Mouse (Mus musculus): ENCODE results near the gene Plpp6.
"Not testable (repeated sequence)": the region's sequence is repeated elsewhere in the genome, so short reads cannot be mapped to it uniquely, and the experiment has no call there.

Plpp6 gene

DNA sequence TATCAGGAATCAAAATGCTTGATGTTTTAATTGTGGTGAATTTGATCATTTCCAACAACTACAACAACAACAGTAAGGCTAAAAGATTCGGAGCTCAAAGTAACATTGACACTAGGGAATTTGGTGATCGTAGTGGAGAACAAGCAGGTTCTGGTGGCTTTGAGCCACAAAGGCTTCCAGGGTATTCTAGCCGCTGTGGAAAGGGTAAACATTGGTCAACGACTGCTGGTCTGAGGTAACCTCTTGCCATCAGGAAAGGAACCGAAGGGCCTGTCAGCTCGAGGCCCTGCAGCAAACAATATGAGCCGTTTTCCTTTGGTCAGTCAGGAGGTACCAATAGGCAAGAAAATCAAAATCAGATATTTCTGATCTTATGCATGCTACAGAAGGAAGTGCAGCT, 18.9 kb downstream of the Plpp6 start:
- DNase-seq (ENCODE audit: low read depth, low spot score) = no peak

DNA sequence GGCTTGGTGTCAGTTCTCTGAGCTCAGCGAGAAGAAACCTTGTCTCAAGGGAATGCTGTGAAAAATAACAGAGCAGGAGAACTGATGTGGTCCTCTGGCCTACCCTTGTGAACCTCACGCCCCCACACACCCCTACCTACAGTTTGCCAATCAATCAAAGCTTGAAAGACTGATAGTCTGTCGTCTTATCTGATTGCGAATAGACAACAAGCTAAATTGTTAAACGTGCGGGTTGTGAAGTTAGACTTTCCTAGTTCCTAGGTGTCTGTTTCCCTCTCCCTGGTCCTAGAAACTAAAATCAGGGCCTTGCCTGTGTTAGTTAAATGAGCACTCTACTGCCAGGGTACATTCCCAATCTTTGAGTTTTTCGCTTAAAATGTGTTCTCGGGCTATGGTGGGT, 25.8 kb downstream of the Plpp6 start:
- DNase-seq (ENCODE audit: low read depth, low spot score) = no peak

DNA sequence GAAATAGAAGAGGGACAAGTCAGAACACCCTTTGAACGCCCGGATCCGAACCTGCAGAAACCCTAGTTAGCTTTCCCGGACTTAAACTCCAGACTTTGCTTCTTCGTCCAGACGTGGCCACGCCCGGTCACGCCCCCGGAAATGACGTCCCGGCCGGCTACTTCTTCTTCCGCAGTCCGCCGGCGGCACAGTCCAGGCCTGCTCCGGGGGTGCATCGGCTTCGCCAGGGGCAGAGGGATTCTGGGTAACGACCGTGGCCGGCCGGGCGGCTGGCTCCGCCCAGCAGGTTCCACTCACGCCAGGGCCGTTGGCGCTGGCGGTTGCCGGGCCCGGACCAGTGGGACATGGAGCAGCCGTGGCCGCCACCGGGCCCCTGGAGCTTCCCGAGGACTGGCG, 26.4 kb downstream of the Plpp6 start, which contains the start of gene Cdc37l1:
Gene Cdc37l1 (plus strand): TSS at position 159 of the 396 bp plus-strand sequence.
- peak; percentile 98 for DNase-seq (ENCODE audit: low read depth, low spot score)

DNA sequence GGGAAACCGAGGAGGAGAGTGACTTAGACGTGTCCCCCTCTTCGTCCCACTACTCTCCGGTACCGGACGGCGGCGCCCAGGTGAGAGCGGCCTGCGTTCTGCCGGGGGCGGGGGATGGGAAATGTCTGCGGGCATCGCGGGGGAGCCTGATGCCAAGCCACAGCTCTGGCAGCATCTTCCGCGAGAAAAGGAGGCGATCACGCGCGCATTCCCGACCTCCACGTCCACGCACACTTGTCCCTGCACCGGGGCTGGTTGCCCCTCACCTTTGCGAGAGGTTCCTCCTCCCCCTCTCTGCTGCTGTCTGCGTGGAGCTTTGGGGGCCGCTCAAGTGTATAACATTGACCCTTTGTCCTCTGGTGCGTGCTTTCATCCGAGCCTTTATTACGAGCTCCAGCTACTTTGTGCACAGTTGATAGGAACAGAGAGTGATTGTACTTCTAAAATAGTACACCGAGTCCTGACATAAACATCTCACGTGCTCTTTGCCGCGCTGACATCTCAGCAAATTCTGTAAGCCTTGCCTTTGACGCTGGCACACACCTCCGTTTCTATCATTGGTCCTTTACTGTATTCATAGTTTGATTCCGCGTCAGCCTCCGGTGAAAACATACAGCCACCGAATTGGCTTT, 27.0 kb downstream of the Plpp6 start:
- peak; percentile 69 for DNase-seq (ENCODE audit: low read depth, low spot score)

GRCm38 (mm10) chr19:28991391-28991790, 27.6 kb downstream of the Plpp6 start:
- no peak for DNase-seq (ENCODE audit: low read depth, low spot score)

DNA sequence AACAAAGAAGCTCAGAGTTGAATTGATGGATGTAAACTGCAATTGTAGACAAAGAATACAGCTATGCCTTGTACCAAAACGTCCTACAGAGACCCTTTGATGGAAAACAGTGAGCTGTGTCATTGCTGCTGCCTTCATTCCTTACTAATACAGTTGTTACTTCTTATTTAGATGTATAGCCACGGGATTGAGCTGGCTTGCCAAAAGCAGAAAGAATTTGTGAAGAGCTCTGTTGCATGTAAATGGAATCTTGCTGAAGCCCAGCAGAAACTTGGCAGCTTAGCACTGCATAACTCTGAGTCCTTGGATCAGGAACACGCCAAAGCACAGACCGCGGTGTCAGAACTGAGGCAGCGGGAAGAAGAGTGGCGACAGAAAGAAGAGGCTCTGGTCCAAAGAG, 31.1 kb downstream of the Plpp6 start:
- peak; percentile 87 for DNase-seq (ENCODE audit: low read depth, low spot score)

GRCm38 (mm10) chr19:28995366-28995765, 31.6 kb downstream of the Plpp6 start:
- no peak for DNase-seq (ENCODE audit: low read depth, low spot score)

DNA sequence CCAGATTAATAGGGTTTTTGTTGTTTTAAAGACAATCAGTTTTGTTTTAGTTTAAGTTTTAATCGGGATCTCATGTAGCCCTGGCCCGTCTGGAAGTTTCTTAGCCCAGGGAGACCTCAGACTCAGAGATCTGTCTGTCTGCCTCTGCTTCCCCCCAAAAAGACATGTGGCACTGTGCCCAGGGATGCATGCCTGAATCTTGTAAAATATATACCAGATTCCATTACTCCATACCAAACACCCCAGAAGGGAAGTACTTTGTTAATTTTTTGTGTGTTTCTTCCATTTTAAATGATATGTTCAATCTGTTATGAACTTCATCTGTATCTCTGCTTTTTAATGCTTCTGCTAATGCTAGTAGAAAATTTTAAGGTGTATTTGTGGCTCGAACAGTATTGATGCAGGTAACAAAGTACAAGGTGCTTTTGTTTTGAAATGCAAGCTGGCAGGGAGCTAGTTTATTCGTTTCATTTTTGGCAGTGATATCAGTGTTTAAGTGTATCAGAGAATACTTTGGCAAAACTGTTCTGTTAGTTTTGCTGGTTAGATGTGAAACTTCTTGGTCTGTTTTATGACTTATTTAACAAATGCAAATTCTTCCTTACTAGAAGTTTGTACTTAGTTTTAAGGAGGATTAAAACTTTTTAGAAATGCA, 34.4 kb downstream of the Plpp6 start:
- DNase-seq (ENCODE audit: low read depth, low spot score) = no peak

DNA sequence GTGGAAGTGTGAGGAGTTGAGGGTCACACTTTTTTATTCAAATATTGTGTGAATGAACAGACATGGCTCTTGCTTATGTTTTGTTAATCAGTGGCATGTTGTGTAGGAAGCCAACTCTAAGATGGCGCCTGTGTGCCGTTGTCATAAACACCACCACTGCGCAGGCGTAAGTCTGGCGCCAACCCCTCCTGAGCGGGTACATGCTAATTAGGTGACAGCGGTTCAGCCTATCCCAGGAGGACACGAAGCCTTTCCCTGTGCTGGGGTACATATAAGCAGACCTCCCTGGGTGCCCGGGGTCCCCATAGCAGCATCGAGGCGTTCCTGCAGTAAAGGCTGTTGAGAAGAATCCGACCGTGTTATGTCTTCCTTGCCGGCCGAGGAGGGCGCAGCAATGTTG, 36.6 kb downstream of the Plpp6 start:
- not testable (repeated sequence) for DNase-seq (ENCODE audit: low read depth, low spot score)

DNA sequence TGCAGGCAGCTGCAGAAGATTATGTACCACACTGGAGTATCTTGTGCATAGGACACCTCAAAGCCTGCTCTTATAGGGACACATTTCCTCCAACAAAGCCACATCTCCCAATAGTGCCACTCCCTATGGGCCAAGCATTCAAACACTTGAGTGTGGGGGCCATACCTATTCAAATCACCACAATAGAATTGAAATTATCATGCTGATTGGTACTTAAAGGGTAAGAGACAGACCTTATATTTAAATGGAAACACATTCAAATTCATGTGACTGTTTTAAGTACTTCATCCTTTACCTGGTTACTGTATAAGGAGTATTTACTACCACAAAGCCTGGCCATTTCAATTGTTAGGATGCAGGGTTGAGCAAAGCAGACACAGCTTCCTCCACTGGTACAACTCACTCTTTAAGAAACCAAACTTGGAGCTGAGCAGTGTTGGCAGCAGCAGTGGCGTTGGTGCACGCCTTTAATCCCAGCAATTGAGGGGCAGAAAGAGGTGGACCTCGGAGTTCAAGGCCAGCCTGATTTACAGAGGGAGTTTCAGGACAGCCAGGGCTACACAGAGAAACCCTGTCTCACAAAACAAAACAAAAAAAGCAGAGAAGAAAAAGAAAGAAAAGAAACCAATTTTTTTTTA, 44.4 kb downstream of the Plpp6 start:
- DNase-seq (ENCODE audit: low read depth, low spot score) = no peak

DNA sequence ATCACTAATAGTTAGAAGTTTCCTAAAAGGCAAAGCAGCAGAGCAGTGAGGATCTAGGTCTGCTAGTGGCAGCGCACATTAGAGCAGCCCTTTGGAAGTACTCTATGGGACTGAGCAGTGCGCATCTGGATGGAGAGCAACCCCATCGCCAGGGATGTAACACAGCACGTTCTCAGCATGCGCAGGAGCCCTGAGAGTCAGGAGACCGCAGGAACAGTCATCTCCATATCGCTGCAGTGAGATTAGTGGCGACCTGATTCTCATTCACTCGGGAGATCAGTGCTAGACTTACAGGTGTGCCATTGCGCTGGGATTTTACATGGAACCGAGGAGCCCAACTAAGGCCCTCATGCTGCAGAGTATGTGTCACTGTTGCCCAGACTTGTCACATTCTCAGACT, 45.3 kb downstream of the Plpp6 start:
- no peak for DNase-seq (ENCODE audit: low read depth, low spot score)

GRCm38 (mm10) chr19:29011355-29011990, 47.7 kb downstream of the Plpp6 start:
- peak; percentile 54 for DNase-seq (ENCODE audit: low read depth, low spot score)

DNA sequence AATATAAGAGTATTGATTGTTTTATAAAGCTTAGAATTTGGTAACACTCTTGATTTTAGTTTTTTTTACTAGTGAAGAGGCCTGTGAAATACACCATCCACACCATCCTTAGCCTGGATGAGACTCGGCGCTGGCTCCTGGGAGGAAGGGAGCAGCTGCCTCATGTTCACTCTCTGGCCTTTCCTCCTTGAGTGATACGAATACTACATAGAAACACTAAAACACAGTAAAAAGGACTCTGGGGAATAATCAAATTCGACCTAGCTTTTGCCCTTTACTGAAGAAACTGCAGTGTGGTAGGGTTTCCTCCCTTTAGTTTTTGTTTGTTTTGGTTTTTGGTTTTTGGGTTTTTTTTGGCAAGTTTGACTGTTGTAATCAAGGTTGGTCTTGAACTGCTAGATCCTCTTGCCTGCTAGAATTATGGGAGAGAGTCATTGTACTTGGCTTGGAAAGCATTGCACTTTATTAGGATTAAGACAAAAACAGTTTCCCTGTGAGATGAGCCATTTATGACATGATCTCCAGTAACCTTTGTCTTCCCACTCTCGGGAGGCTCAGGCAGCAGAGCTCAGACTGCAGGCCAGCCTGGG, 50.8 kb downstream of the Plpp6 start:
- DNase-seq (ENCODE audit: low read depth, low spot score) = no peak

- DNase-seq (ENCODE audit: low read depth, low spot score) = no peak
These were observed 51.9 kb downstream of the Plpp6 start for GRCm38 (mm10) chr19:29015410-29016203.

GRCm38 (mm10) chr19:29016204-29016765, 52.5 kb downstream of the Plpp6 start:
- DNase-seq (ENCODE audit: low read depth, low spot score) = no peak

Measured in brain, adult 2 months (tissue).